Mouse (Mus musculus): ENCODE measurements at regions not wholly inside any gene's neighbourhood (a gene's known extent, or its start where the extent isn't known, plus 50 kb on each side); places are given as distances from the start of the nearest gene placed in this dataset.
A peak's percentile ranks its signal among the peaks of the same experiment; 100 is the strongest.

GRCm38 (mm10) chr12:93981307-93981706, 1710.7 kb upstream of the Flrt2 start:
- DNase-seq (ENCODE audit: low spot score) (no peak), ATAC-seq (ENCODE audit: low FRiP score) (no peak)
- WGBS, result 69% methylated on average over 1 of the region's 1 CpGs

GRCm38 (mm10) chr12:93991531-93991930, 1700.5 kb upstream of the Flrt2 start:
- Histone ChIP-seq H3K4me1 (replicated peaks; ENCODE audit: control insufficient read depth, insufficient read depth, low read length) (no peaks in the 10 kb centered on the region), H3K27me3 (ENCODE audit: control insufficient read depth, insufficient read depth, low read length) (no peaks in the 10 kb centered on the region), H3K36me3 (ENCODE audit: control insufficient read depth, insufficient read depth, low read length) (no peaks in the 10 kb centered on the region), H3K4me3 (ENCODE audit: low read depth, low read length) (no peak overlapping the region), H3K27ac (ENCODE audit: low read depth, low read length) (no peak overlapping the region), H3K9ac (ENCODE audit: low read depth, low read length) (no peak overlapping the region), H3K9me3 (ENCODE audit: control insufficient read depth, low read length) (no peaks in the 10 kb centered on the region), H3K4me2 (replicated peaks; ENCODE audit: low read depth, low read length) (no peak overlapping the region)
- DNase-seq (ENCODE audit: low spot score), result no peak
- ATAC-seq (ENCODE audit: low FRiP score), result no peak
- WGBS, result 80% methylated on average over 1 of the region's 1 CpGs

More at GRCm38 (mm10) chr12:93981307-93981706, 1710.7 kb upstream of the Flrt2 start:
- Histone ChIP-seq H3K36me3 (ENCODE audit: control insufficient read depth, insufficient read depth, low read length) (no peaks in the 10 kb centered on the region), H3K4me1 (replicated peaks; ENCODE audit: control insufficient read depth, insufficient read depth, low read length) (no peaks in the 10 kb centered on the region), H3K27me3 (ENCODE audit: control insufficient read depth, insufficient read depth, low read length) (no peaks in the 10 kb centered on the region), H3K4me2 (replicated peaks; ENCODE audit: low read depth, low read length) (no peak overlapping the region), H3K9ac (ENCODE audit: low read depth, low read length) (no peak overlapping the region), H3K4me3 (ENCODE audit: low read depth, low read length) (no peak overlapping the region), H3K9me3 (ENCODE audit: control insufficient read depth, low read length) (no peaks in the 10 kb centered on the region), H3K27ac (ENCODE audit: low read depth, low read length) (no peak overlapping the region)

- no peak overlapping the region for H3K9ac ChIP-seq (ENCODE audit: low read depth, low read length)
- no peak for ATAC-seq (ENCODE audit: low FRiP score)
- H3K36me3 ChIP-seq (ENCODE audit: control insufficient read depth, insufficient read depth, low read length), result no peaks in the 10 kb centered on the region
- H3K4me3 ChIP-seq (ENCODE audit: low read depth, low read length), result no peak overlapping the region
- no peak for DNase-seq (ENCODE audit: low spot score)
- H3K27ac ChIP-seq (ENCODE audit: low read depth, low read length), result no peak overlapping the region
- no peaks in the 10 kb centered on the region for H3K27me3 ChIP-seq (ENCODE audit: control insufficient read depth, insufficient read depth, low read length)
- no peak overlapping the region for H3K4me2 ChIP-seq (replicated peaks; ENCODE audit: low read depth, low read length)
- H3K4me1 ChIP-seq (replicated peaks; ENCODE audit: control insufficient read depth, insufficient read depth, low read length), result no peaks in the 10 kb centered on the region
- WGBS, result 87% methylated on average over 6 of the region's 6 CpGs
- H3K9me3 ChIP-seq (ENCODE audit: control insufficient read depth, low read length), result no peaks in the 10 kb centered on the region
Observed at GRCm38 (mm10) chr12:93993875-93994274, 1698.2 kb upstream of the Flrt2 start.

- ATAC-seq (ENCODE audit: low FRiP score) (no peak), DNase-seq (ENCODE audit: low spot score) (no peak)
- H3K9ac ChIP-seq (ENCODE audit: low read depth, low read length), result no peak overlapping the region
- no peak overlapping the region for H3K27ac ChIP-seq (ENCODE audit: low read depth, low read length)
- no peaks in the 10 kb centered on the region for H3K27me3 ChIP-seq (ENCODE audit: control insufficient read depth, insufficient read depth, low read length)
- H3K9me3 ChIP-seq (ENCODE audit: control insufficient read depth, low read length), result no peaks in the 10 kb centered on the region
- no peak overlapping the region for H3K4me2 ChIP-seq (replicated peaks; ENCODE audit: low read depth, low read length)
- no peaks in the 10 kb centered on the region for H3K36me3 ChIP-seq (ENCODE audit: control insufficient read depth, insufficient read depth, low read length)
- H3K4me1 ChIP-seq (replicated peaks; ENCODE audit: control insufficient read depth, insufficient read depth, low read length), result no peaks in the 10 kb centered on the region
- no peak overlapping the region for H3K4me3 ChIP-seq (ENCODE audit: low read depth, low read length)
Observed at GRCm38 (mm10) chr12:94015946-94016345, 1676.1 kb upstream of the Flrt2 start.

- H3K4me3 ChIP-seq (ENCODE audit: low read depth, low read length), result no peak overlapping the region
- no peaks in the 10 kb centered on the region for H3K4me1 ChIP-seq (replicated peaks; ENCODE audit: control insufficient read depth, insufficient read depth, low read length)
- H3K36me3 ChIP-seq (ENCODE audit: control insufficient read depth, insufficient read depth, low read length), result no peaks in the 10 kb centered on the region
- H3K27ac ChIP-seq (ENCODE audit: low read depth, low read length), result no peak overlapping the region
- H3K9me3 ChIP-seq (ENCODE audit: control insufficient read depth, low read length), result no peaks in the 10 kb centered on the region
- DNase-seq (ENCODE audit: low spot score) (peak; percentile 18), ATAC-seq (ENCODE audit: low FRiP score) (peak; percentile 90)
- H3K9ac ChIP-seq (ENCODE audit: low read depth, low read length), result no peak overlapping the region
- WGBS, result 60% methylated on average over 4 of the region's 4 CpGs
- H3K27me3 ChIP-seq (ENCODE audit: control insufficient read depth, insufficient read depth, low read length), result no peaks in the 10 kb centered on the region
- no peak overlapping the region for H3K4me2 ChIP-seq (replicated peaks; ENCODE audit: low read depth, low read length)
Observed at GRCm38 (mm10) chr12:94031364-94031763, 1660.7 kb upstream of the Flrt2 start.

GRCm38 (mm10) chr12:94047972-94048371, 1644.1 kb upstream of the Flrt2 start:
- WGBS, result 76% methylated on average over 2 of the region's 2 CpGs
- Histone ChIP-seq H3K27me3 (ENCODE audit: control insufficient read depth, insufficient read depth, low read length) (no peaks in the 10 kb centered on the region), H3K27ac (ENCODE audit: low read depth, low read length) (no peak overlapping the region), H3K9ac (ENCODE audit: low read depth, low read length) (no peak overlapping the region), H3K4me2 (replicated peaks; ENCODE audit: low read depth, low read length) (no peak overlapping the region), H3K9me3 (ENCODE audit: control insufficient read depth, low read length) (no peaks in the 10 kb centered on the region), H3K36me3 (ENCODE audit: control insufficient read depth, insufficient read depth, low read length) (no peaks in the 10 kb centered on the region), H3K4me3 (ENCODE audit: low read depth, low read length) (no peak overlapping the region), H3K4me1 (replicated peaks; ENCODE audit: control insufficient read depth, insufficient read depth, low read length) (no peaks in the 10 kb centered on the region)
- no peak for ATAC-seq (ENCODE audit: low FRiP score)
- DNase-seq (ENCODE audit: low spot score), result no peak

- no peaks in the 10 kb centered on the region for H3K36me3 ChIP-seq (ENCODE audit: control insufficient read depth, insufficient read depth, low read length)
- no peak overlapping the region for H3K4me2 ChIP-seq (replicated peaks; ENCODE audit: low read depth, low read length)
- 83% methylated on average over 2 of the region's 2 CpGs for WGBS
- H3K27ac ChIP-seq (ENCODE audit: low read depth, low read length), result no peak overlapping the region
- no peak for ATAC-seq (ENCODE audit: low FRiP score)
- H3K4me1 ChIP-seq (replicated peaks; ENCODE audit: control insufficient read depth, insufficient read depth, low read length), result no peaks in the 10 kb centered on the region
- H3K4me3 ChIP-seq (ENCODE audit: low read depth, low read length), result no peak overlapping the region
- DNase-seq (ENCODE audit: low spot score), result no peak
- H3K9me3 ChIP-seq (ENCODE audit: control insufficient read depth, low read length), result no peaks in the 10 kb centered on the region
- no peaks in the 10 kb centered on the region for H3K27me3 ChIP-seq (ENCODE audit: control insufficient read depth, insufficient read depth, low read length)
- H3K9ac ChIP-seq (ENCODE audit: low read depth, low read length), result no peak overlapping the region
Observed at GRCm38 (mm10) chr12:94057767-94058166, 1634.3 kb upstream of the Flrt2 start.

GRCm38 (mm10) chr12:94059641-94060040, 1632.4 kb upstream of the Flrt2 start:
- ATAC-seq (ENCODE audit: low FRiP score) (no peak), DNase-seq (ENCODE audit: low spot score) (no peak)
- Histone ChIP-seq H3K36me3 (ENCODE audit: control insufficient read depth, insufficient read depth, low read length) (no peaks in the 10 kb centered on the region), H3K27me3 (ENCODE audit: control insufficient read depth, insufficient read depth, low read length) (no peaks in the 10 kb centered on the region), H3K4me3 (ENCODE audit: low read depth, low read length) (no peak overlapping the region), H3K9me3 (ENCODE audit: control insufficient read depth, low read length) (no peaks in the 10 kb centered on the region), H3K9ac (ENCODE audit: low read depth, low read length) (no peak overlapping the region), H3K4me2 (replicated peaks; ENCODE audit: low read depth, low read length) (no peak overlapping the region), H3K27ac (ENCODE audit: low read depth, low read length) (no peak overlapping the region), H3K4me1 (replicated peaks; ENCODE audit: control insufficient read depth, insufficient read depth, low read length) (no peaks in the 10 kb centered on the region)
- WGBS, result 87% methylated on average over 6 of the region's 6 CpGs

- Histone ChIP-seq H3K36me3 (ENCODE audit: control insufficient read depth, insufficient read depth, low read length) (no peaks in the 10 kb centered on the region), H3K4me2 (replicated peaks; ENCODE audit: low read depth, low read length) (no peak overlapping the region), H3K4me3 (ENCODE audit: low read depth, low read length) (no peak overlapping the region), H3K9ac (ENCODE audit: low read depth, low read length) (no peak overlapping the region), H3K27ac (ENCODE audit: low read depth, low read length) (no peak overlapping the region), H3K4me1 (replicated peaks; ENCODE audit: control insufficient read depth, insufficient read depth, low read length) (no peaks in the 10 kb centered on the region), H3K9me3 (ENCODE audit: control insufficient read depth, low read length) (no peaks in the 10 kb centered on the region), H3K27me3 (ENCODE audit: control insufficient read depth, insufficient read depth, low read length) (no peaks in the 10 kb centered on the region)
- WGBS, result 91% methylated on average over 2 of the region's 2 CpGs
- DNase-seq (ENCODE audit: low spot score) (no peak), ATAC-seq (ENCODE audit: low FRiP score) (no peak)
Observed at GRCm38 (mm10) chr12:94060336-94060735, 1631.7 kb upstream of the Flrt2 start.

Data from hindbrain, embryonic 11.5 days (tissue).